Comparison of ENCODE assay signal across 18 mouse cellular contexts in genomic region chr4:66941894-66942293, GRCm38 (mm10).
DNase-seq lines count a peak whose midpoint lies in the region; ATAC-seq lines count a peak whose summit lies in the region.
"Had no signal": no experiment of that assay in that cellular context is flagged by ENCODE, and none has a peak within 500 bp of the region (broad histone marks: within the 10 kb centered on the region; RNA-seq: fewer than 3 reads in every experiment).

No protein-coding gene starts in this region.

- no peak overlapping the region for H3K27ac ChIP-seq in hindbrain, embryonic 16.5 days (ENCODE audit: low read depth, low read length)
- H3K27ac ChIP-seq: embryonic facial prominence, embryonic 10.5 days; forebrain, embryonic 13.5 days; heart, adult 2 months; hindbrain, embryonic 10.5 days; hindbrain, embryonic 14.5 days had no signal

- H3K4me3 ChIP-seq in hindbrain, embryonic 16.5 days (ENCODE audit: low read length): no peak overlapping the region
- H3K4me3 ChIP-seq: embryonic facial prominence, embryonic 10.5 days; forebrain, embryonic 13.5 days; heart, adult 2 months; heart, embryonic 12.5 days; hindbrain, embryonic 10.5 days had no signal

- DNase-seq in brain, adult 2 months (ENCODE audit: low read depth, low spot score): peak; percentile 88
- DNase-seq in cerebellum, adult 11-12 months: peak; percentile 71
- DNase-seq in cerebellum, adult 9-10 months: peak; percentile 85
- DNase-seq in cerebellum, postnatal 25 days: peak; percentile 49 to 59
- DNase-seq in thymus, postnatal 14 days: no peak
- no peak for DNase-seq in kidney, adult 11 months
- DNase-seq: adrenal gland, postnatal 10 days; forebrain, postnatal 0 days; gastrocnemius, postnatal 14 days; heart, adult 2 months; kidney, adult 8-10 months had no signal

- WGBS in hindbrain, embryonic 16.5 days: 46% methylated on average over 1 of the region's 1 CpGs

- no peak for ATAC-seq in hindbrain, embryonic 16.5 days
- ATAC-seq: forebrain, embryonic 13.5 days; forebrain, postnatal 0 days; intestine, embryonic 16.5 days had no signal

- no peaks in the 10 kb centered on the region for H3K9me3 ChIP-seq in hindbrain, embryonic 16.5 days (ENCODE audit: control insufficient read depth, low read length)
- H3K9me3 ChIP-seq: embryonic facial prominence, embryonic 10.5 days; forebrain, embryonic 13.5 days; heart, embryonic 12.5 days; hindbrain, embryonic 10.5 days had no signal

- H3K27me3 ChIP-seq in hindbrain, embryonic 16.5 days (replicated peaks; ENCODE audit: control insufficient read depth, insufficient read depth, low read length): no peaks in the 10 kb centered on the region
- H3K27me3 ChIP-seq: forebrain, embryonic 13.5 days; heart, embryonic 12.5 days had no signal

- H3K36me3 ChIP-seq in hindbrain, embryonic 16.5 days (ENCODE audit: control insufficient read depth, insufficient read depth, low read length): no peaks in the 10 kb centered on the region
- H3K36me3 ChIP-seq: embryonic facial prominence, embryonic 10.5 days; heart, embryonic 12.5 days; hindbrain, embryonic 10.5 days had no signal

- no peak overlapping the region for H3K9ac ChIP-seq in hindbrain, embryonic 16.5 days (ENCODE audit: low read depth, low read length)
- H3K9ac ChIP-seq: forebrain, embryonic 13.5 days; forebrain, postnatal 0 days; heart, embryonic 12.5 days; hindbrain, embryonic 14.5 days had no signal

- H3K4me2 ChIP-seq in hindbrain, embryonic 16.5 days (ENCODE audit: low read length): no peak overlapping the region
- H3K4me2 ChIP-seq: forebrain, embryonic 13.5 days; heart, embryonic 12.5 days; hindbrain, embryonic 14.5 days had no signal

- H3K4me1 ChIP-seq in hindbrain, embryonic 16.5 days (ENCODE audit: control insufficient read depth, insufficient read depth, low read depth, low read length): no peaks in the 10 kb centered on the region
- H3K4me1 ChIP-seq: embryonic facial prominence, embryonic 10.5 days; forebrain, embryonic 13.5 days; heart, embryonic 12.5 days; hindbrain, embryonic 10.5 days had no signal

Comparison
In these comparisons a context has a peak if more than half of its experiments do, and no peak if none do; other contexts are left out.
1. DNase-seq: peak in brain, adult 2 months (single experiment), cerebellum, adult 11-12 months (single experiment), cerebellum, adult 9-10 months (single experiment) and cerebellum, postnatal 25 days (2 of 2); none in thymus, postnatal 14 days (single experiment) and kidney, adult 11 months (single experiment).